Mouse (Mus musculus) liver, adult 2 months (tissue): ENCODE measurements around the gene Klhl41.

ENCODE experiments used
- CTCF ChIP-seq: fragments of 200-500 bp; IDR thresholded peaks from 2 replicates; pipeline ENCODE4 v1.5.1; 2011; ENCODE audit warnings: low read depth, low read length, control low read depth
- POLR2A ChIP-seq: fragments of 200-500 bp; IDR thresholded peaks from 2 replicates; pipeline ENCODE4 v1.6.1; 2011; ENCODE audit warnings: low read length, control low read depth; ENCODE audit not compliant: insufficient read depth; ENCODE audit errors: extremely low read depth

- TF ChIP-seq CTCF (no peak), POLR2A (no peak)
Measured at GRCm38 (mm10) chr2:69663827-69664476, 6.0 kb upstream of the Klhl41 start.
